Mouse (Mus musculus) hematopoietic stem cell, adult 5-6 weeks (primary cell): ENCODE measurements around the gene Slc10a7. TPM values are rescaled to one million over a fixed set of nuclear protein-coding genes. Genes with fewer than 3 reads are reported as not detected.

Source experiments
- ATAC-seq, 2 experiments: fragments of 125-278 bp in 1 of 2; replicated peaks in 1 of 2; 2 replicates each; pipeline ENCODE4 v1.8.0; 2016 to 2017; ENCODE audit warnings: inconsistent platforms in 2 of 2, mild to moderate bottlenecking in 2 of 2, moderate number of reproducible peaks in 2 of 2, low read depth in 1 of 2, moderate TSS enrichment in 1 of 2; ENCODE audit not compliant: low FRiP score in 2 of 2, poor library complexity in 2 of 2, severe bottlenecking in 2 of 2, insufficient read depth in 1 of 2, low TSS enrichment in 1 of 2
- total RNA-seq: library from RNA; stranded (forward); fragments of 172-1452, 232-1000 nt; gene quantifications from 2 replicates; pipeline ENCODE4 v1.2.3, GENCODE M21; 2017

Slc10a7 gene
- total RNA-seq, 1 experiment from 2014 or later, result 17.7 TPM

GRCm38 (mm10) chr8:78740936-78741335 lies 231.8 kb downstream of the Slc10a7 start:
- peak in 1 of 2 experiments; percentile 8; a peak in 1 of 4 replicates for ATAC-seq

- ATAC-seq, result no peak
Observed at GRCm38 (mm10) chr8:78741496-78741895, 232.3 kb downstream of the Slc10a7 start.

- ATAC-seq, result no peak
Observed at GRCm38 (mm10) chr8:78741965-78742364, 232.8 kb downstream of the Slc10a7 start.

- ATAC-seq, result no peak
Observed at GRCm38 (mm10) chr8:78742453-78742852, 233.3 kb downstream of the Slc10a7 start.

GRCm38 (mm10) chr8:78747052-78747451 lies 237.9 kb downstream of the Slc10a7 start:
- no peak; a peak in 1 of 4 replicates for ATAC-seq

GRCm38 (mm10) chr8:78748701-78749100 lies 239.6 kb downstream of the Slc10a7 start:
- ATAC-seq, result no peak

- no peak for ATAC-seq
Observed at GRCm38 (mm10) chr8:78749861-78750825, 241.0 kb downstream of the Slc10a7 start.

- ATAC-seq, result no peak
Observed at GRCm38 (mm10) chr8:78751151-78751550, 242.0 kb downstream of the Slc10a7 start.

GRCm38 (mm10) chr8:78754986-78755385 lies 245.8 kb downstream of the Slc10a7 start:
- no peak for ATAC-seq

GRCm38 (mm10) chr8:78759139-78759538 lies 250.0 kb downstream of the Slc10a7 start:
- no peak for ATAC-seq

- ATAC-seq, result no peak
Observed at GRCm38 (mm10) chr8:78764976-78765375, 255.8 kb downstream of the Slc10a7 start.

- no peak for ATAC-seq
Observed at GRCm38 (mm10) chr8:78765556-78765955, 256.4 kb downstream of the Slc10a7 start.

GRCm38 (mm10) chr8:78770584-78770983 lies 261.4 kb downstream of the Slc10a7 start:
- no peak for ATAC-seq

GRCm38 (mm10) chr8:78771256-78771655 lies 262.1 kb downstream of the Slc10a7 start:
- ATAC-seq, result no peak

GRCm38 (mm10) chr8:78776816-78777215 lies 267.7 kb downstream of the Slc10a7 start:
- ATAC-seq, result no peak
